Comparison of ENCODE assay signal across 13 mouse cellular contexts in genomic region chr11:51518100-51518499, GRCm38 (mm10).
DNase-seq lines count a peak whose midpoint lies in the region; ATAC-seq and TF ChIP-seq lines count a peak whose summit lies in the region.
"Had no signal": no experiment of that assay in that cellular context is flagged by ENCODE, and none has a peak within 500 bp of the region (broad histone marks: within the 10 kb centered on the region; RNA-seq: fewer than 3 reads in every experiment).

No protein-coding gene starts in this region.

- 0 out of 2 replicates have a peak, but pooled peaks cover 2% of the 10 kb centered on the region for H3K4me1 ChIP-seq in kidney, postnatal 0 days (replicated peaks; ENCODE audit: insufficient read depth, low read length)
- H3K4me1 ChIP-seq in kidney, embryonic 14.5 days (ENCODE audit: control insufficient read depth, insufficient read depth, low read length), result no peaks in the 10 kb centered on the region
- H3K4me1 ChIP-seq: forebrain, embryonic 13.5 days had no signal

- H3K4me3 ChIP-seq in kidney, postnatal 0 days (replicated peaks; ENCODE audit: low read depth, low read length), result no peak overlapping the region
- no peak overlapping the region for H3K4me3 ChIP-seq in kidney, embryonic 14.5 days (ENCODE audit: low read length)
- H3K4me3 ChIP-seq: embryonic facial prominence, embryonic 15.5 days; forebrain, embryonic 13.5 days; limb, embryonic 15.5 days had no signal

- no peak overlapping the region for H3K9ac ChIP-seq in kidney, postnatal 0 days (ENCODE audit: low read depth, low read length)
- H3K9ac ChIP-seq in kidney, embryonic 14.5 days (ENCODE audit: low read depth, low read length), result no peak overlapping the region
- H3K9ac ChIP-seq: embryonic facial prominence, embryonic 15.5 days; forebrain, embryonic 13.5 days; limb, embryonic 15.5 days had no signal

- no peak for ATAC-seq in kidney, postnatal 0 days (replicated peaks; ENCODE audit: low FRiP score, low read depth)
- no peak for ATAC-seq in kidney, embryonic 14.5 days (ENCODE audit: low FRiP score, low TSS enrichment)
- ATAC-seq: forebrain, embryonic 13.5 days had no signal

- H3K4me2 ChIP-seq in kidney, postnatal 0 days (ENCODE audit: low read length), result no peak overlapping the region
- no peak overlapping the region for H3K4me2 ChIP-seq in kidney, embryonic 14.5 days (replicated peaks; ENCODE audit: low read depth, low read length)
- H3K4me2 ChIP-seq: embryonic facial prominence, embryonic 15.5 days; forebrain, embryonic 13.5 days; limb, embryonic 15.5 days had no signal

- no peaks in the 10 kb centered on the region for H3K27me3 ChIP-seq in kidney, postnatal 0 days (ENCODE audit: insufficient read depth, low read length)
- no peaks in the 10 kb centered on the region for H3K27me3 ChIP-seq in kidney, embryonic 14.5 days (ENCODE audit: control insufficient read depth, insufficient read depth, low read length)
- H3K27me3 ChIP-seq: embryonic facial prominence, embryonic 15.5 days; forebrain, embryonic 13.5 days; limb, embryonic 15.5 days had no signal

- WGBS in kidney, postnatal 0 days, result 100% methylated on average over 3 of the region's 3 CpGs
- WGBS in kidney, embryonic 14.5 days, result 91% methylated on average over 3 of the region's 3 CpGs

- no peak for DNase-seq in kidney, postnatal 0 days (ENCODE audit: low spot score)
- peak; percentile 19 for DNase-seq in thymus, postnatal 4 days
- no peak for DNase-seq in thymus, postnatal 0 days (ENCODE audit: low spot score)
- DNase-seq in ZHBTc4 (ENCODE audit: low read depth, low spot score), result peak; percentile 67
- no peak for DNase-seq in spleen, postnatal 36 days (ENCODE audit: low spot score in 2 of 2)
- no peak for DNase-seq in urinary bladder, postnatal 36 days (ENCODE audit: low spot score in 2 of 2)
- DNase-seq: adrenal gland, postnatal 10 days; cerebellum, adult 8-10 months; lung, postnatal 10 days had no signal

- peak; percentile 47 for TF ChIP-seq CTCF in kidney, postnatal 0 days (IDR thresholded peaks at IDR 0.05; ENCODE audit: low read depth)

- H3K27ac ChIP-seq in kidney, postnatal 0 days, result no peak overlapping the region
- H3K27ac ChIP-seq in kidney, embryonic 14.5 days (ENCODE audit: low read depth, low read length), result no peak overlapping the region
- H3K27ac ChIP-seq: embryonic facial prominence, embryonic 15.5 days; forebrain, embryonic 13.5 days; limb, embryonic 15.5 days had no signal

- no peaks in the 10 kb centered on the region for H3K36me3 ChIP-seq in kidney, postnatal 0 days (ENCODE audit: insufficient read depth, low read length)
- H3K36me3 ChIP-seq in kidney, embryonic 14.5 days (ENCODE audit: control insufficient read depth, insufficient read depth, low read length), result no peaks in the 10 kb centered on the region
- H3K36me3 ChIP-seq: embryonic facial prominence, embryonic 15.5 days; limb, embryonic 15.5 days had no signal

- H3K9me3 ChIP-seq in kidney, postnatal 0 days (replicated peaks; ENCODE audit: low read length), result no peaks in the 10 kb centered on the region
- no peaks in the 10 kb centered on the region for H3K9me3 ChIP-seq in kidney, embryonic 14.5 days (ENCODE audit: control insufficient read depth, low read length)
- H3K9me3 ChIP-seq: embryonic facial prominence, embryonic 15.5 days; forebrain, embryonic 13.5 days; limb, embryonic 15.5 days had no signal

Comparison
In these comparisons a context has a peak if more than half of its experiments do, and no peak if none do; other contexts are left out.
1. DNase-seq: peak in thymus, postnatal 4 days (single experiment) and ZHBTc4 (single experiment); none in kidney, postnatal 0 days (single experiment), thymus, postnatal 0 days (single experiment), spleen, postnatal 36 days (0 of 2) and urinary bladder, postnatal 36 days (0 of 2).